Mouse (Mus musculus) midbrain, embryonic 12.5 days (tissue): Measurements from ENCODE around the gene Olfr1424. TPM values are rescaled to one million over a fixed set of nuclear protein-coding genes. Genes with fewer than 3 reads are reported as not detected.
"Not testable (repeated sequence)": the region's sequence is repeated elsewhere in the genome, so short reads cannot be mapped to it uniquely, and the experiment has no call there.

Experiments
- ATAC-seq: fragments of 200-750 bp; cut with Nextera tagmentation; 2 replicates; pipeline ENCODE4 v1.8.0; 2017; ENCODE audit warnings: low read depth, moderate TSS enrichment, moderate library complexity; ENCODE audit not compliant: low FRiP score
- H3K27ac ChIP-seq: fragments of 300-500 bp; sonication (generic); replicated peaks from 2 replicates; pipeline ENCODE4 v1.5.1; 2016; ENCODE audit warnings: mild to moderate bottlenecking
- H3K27me3 ChIP-seq: fragments of 300-500 bp; sonication (generic); 2 replicates; pipeline ENCODE4 v1.6.1; 2016; ENCODE audit warnings: mild to moderate bottlenecking
- H3K36me3 ChIP-seq: fragments of 300-500 bp; sonication (generic); 2 replicates; pipeline ENCODE4 v1.6.1; 2016
- H3K4me1 ChIP-seq: fragments of 300-500 bp; sonication (generic); 2 replicates; pipeline ENCODE4 v1.6.1; 2016
- H3K4me2 ChIP-seq: fragments of 300-500 bp; sonication (generic); replicated peaks from 2 replicates; pipeline ENCODE4 v1.6.1; 2016; ENCODE audit warnings: mild to moderate bottlenecking, moderate library complexity
- H3K4me3 ChIP-seq: fragments of 300-500 bp; sonication (generic); 2 replicates; pipeline ENCODE4 v1.5.1; 2016; ENCODE audit warnings: mild to moderate bottlenecking
- H3K9ac ChIP-seq: fragments of 300-500 bp; sonication (generic); replicated peaks from 2 replicates; pipeline ENCODE4 v1.6.1; 2016; ENCODE audit warnings: mild to moderate bottlenecking, moderate library complexity
- H3K9me3 ChIP-seq: fragments of 300-500 bp; sonication (generic); 2 replicates; pipeline ENCODE4 v1.6.1; 2016; ENCODE audit warnings: mild to moderate bottlenecking
- WGBS: fragments of 180-500 bp; shearing (Covaris S2); methylation state at CpG from one replicate; pipeline ENCODE4 v1.1.7; 2016; 5-methylcytosine and 5-hydroxymethylcytosine counted together
- polyA plus RNA-seq: library from polyadenylated mRNA; unstranded; fragments of >200 nt; fragmentation: Nextera tagmentation; extraction: Ambion mirVana; gene quantifications from 2 replicates; pipeline ENCODE4 v1.2.1, GENCODE M21; 2016

Olfr1424 gene
- polyA plus RNA-seq, result not detected in 2 replicates

- not testable (repeated sequence) for H3K9ac ChIP-seq, H3K27ac ChIP-seq, ATAC-seq, H3K27me3 ChIP-seq, H3K4me1 ChIP-seq, H3K9me3 ChIP-seq, H3K4me3 ChIP-seq, H3K36me3 ChIP-seq, H3K4me2 ChIP-seq
- WGBS, result 85% methylated on average over 1 of the region's 1 CpGs
These were observed at the start of gene Olfr1424 for GRCm38 (mm10) chr19:12062582-12062981. TSS of gene Olfr1424 (minus strand) at chr19:12062682.

- ATAC-seq, result no peak
- no peak overlapping the region for H3K9ac ChIP-seq
- no peak overlapping the region for H3K27ac ChIP-seq
- H3K36me3 ChIP-seq, result no peaks in the 10 kb centered on the region
- WGBS, result 70% methylated on average over 1 of the region's 1 CpGs
- no peaks in the 10 kb centered on the region for H3K9me3 ChIP-seq
- H3K27me3 ChIP-seq, result no peaks in the 10 kb centered on the region
- H3K4me1 ChIP-seq, result no peaks in the 10 kb centered on the region
- H3K4me3 ChIP-seq, result no peak overlapping the region
- H3K4me2 ChIP-seq, result no peak overlapping the region
These were observed 42.1 kb upstream of the Olfr1424 start for GRCm38 (mm10) chr19:12104541-12104940.

GRCm38 (mm10) chr19:12103234-12103633, 40.8 kb upstream of the Olfr1424 start, which contains the start of gene Olfr1427:
TSS of gene Olfr1427 (minus strand) at chr19:12103334.
- Histone ChIP-seq H3K4me3 (no peak within 1 kb of the TSS), H3K27ac (no peak within 1 kb of the TSS), H3K36me3 (no peaks in the 10 kb centered on the region), H3K27me3 (no peaks in the 10 kb centered on the region), H3K9me3 (no peaks in the 10 kb centered on the region), H3K9ac (no peak within 1 kb of the TSS), H3K4me2 (no peak within 1 kb of the TSS), H3K4me1 (no peaks in the 10 kb centered on the region)
- WGBS, result 93% methylated on average over 2 of the region's 2 CpGs
- no peak for ATAC-seq

- H3K36me3 ChIP-seq, result no peaks in the 10 kb centered on the region
- 87% methylated on average over 1 of the region's 1 CpGs for WGBS
- H3K4me1 ChIP-seq, result no peaks in the 10 kb centered on the region
- H3K4me2 ChIP-seq, result no peak within 1 kb of the TSS
- no peak within 1 kb of the TSS for H3K27ac ChIP-seq
- H3K4me3 ChIP-seq, result no peak within 1 kb of the TSS
- no peak for ATAC-seq
- H3K9ac ChIP-seq, result no peak within 1 kb of the TSS
- H3K9me3 ChIP-seq, result no peaks in the 10 kb centered on the region
- H3K27me3 ChIP-seq, result no peaks in the 10 kb centered on the region
These were observed 29.4 kb upstream of the Olfr1424 start, which contains the start of gene Olfr1426 for GRCm38 (mm10) chr19:12091913-12092312. TSS of gene Olfr1426 (minus strand) at chr19:12092013.

- not testable (repeated sequence) for H3K9me3 ChIP-seq, H3K36me3 ChIP-seq, H3K4me1 ChIP-seq, ATAC-seq, H3K27ac ChIP-seq, H3K27me3 ChIP-seq, H3K4me3 ChIP-seq, H3K9ac ChIP-seq, H3K4me2 ChIP-seq
- WGBS, result 85% methylated on average over 4 of the region's 4 CpGs
These were observed 15.1 kb upstream of the Olfr1424 start, which contains the start of gene Olfr1425 for GRCm38 (mm10) chr19:12077631-12078030. TSS of gene Olfr1425 (minus strand) at chr19:12077731.

GRCm38 (mm10) chr19:12069546-12069945, 7.1 kb upstream of the Olfr1424 start:
- H3K9me3 ChIP-seq, H3K4me1 ChIP-seq, ATAC-seq, H3K4me2 ChIP-seq, H3K9ac ChIP-seq, H3K27ac ChIP-seq, H3K4me3 ChIP-seq, H3K36me3 ChIP-seq, H3K27me3 ChIP-seq: not testable (repeated sequence)
- WGBS, result 81% methylated on average over 1 of the region's 1 CpGs

- not testable (repeated sequence) for ATAC-seq, H3K27me3 ChIP-seq, H3K9ac ChIP-seq, H3K4me2 ChIP-seq, H3K36me3 ChIP-seq, H3K9me3 ChIP-seq, H3K4me3 ChIP-seq, H3K4me1 ChIP-seq, H3K27ac ChIP-seq
- WGBS, result 69% methylated on average over 1 of the region's 1 CpGs
These were observed 5.3 kb upstream of the Olfr1424 start for GRCm38 (mm10) chr19:12067806-12068205.

GRCm38 (mm10) chr19:12043163-12043562, 19.3 kb downstream of the Olfr1424 start:
- no peak overlapping the region for H3K27ac ChIP-seq
- WGBS, result 88% methylated on average over 5 of the region's 5 CpGs
- no peak for ATAC-seq
- no peak overlapping the region for H3K9ac ChIP-seq
- H3K9me3 ChIP-seq, result no peaks in the 10 kb centered on the region
- no peak overlapping the region for H3K4me3 ChIP-seq
- no peaks in the 10 kb centered on the region for H3K27me3 ChIP-seq
- no peak overlapping the region for H3K4me2 ChIP-seq
- H3K4me1 ChIP-seq, result no peaks in the 10 kb centered on the region
- H3K36me3 ChIP-seq, result no peaks in the 10 kb centered on the region

GRCm38 (mm10) chr19:12041217-12041616, 21.3 kb downstream of the Olfr1424 start, which contains the start of gene Olfr1423:
TSS of gene Olfr1423 (minus strand) at chr19:12041317.
- no peaks in the 10 kb centered on the region for H3K36me3 ChIP-seq
- no peaks in the 10 kb centered on the region for H3K4me1 ChIP-seq
- H3K4me2 ChIP-seq, result no peak within 1 kb of the TSS
- H3K27ac ChIP-seq, result no peak within 1 kb of the TSS
- H3K27me3 ChIP-seq, result no peaks in the 10 kb centered on the region
- no peaks in the 10 kb centered on the region for H3K9me3 ChIP-seq
- WGBS, result 72% methylated on average over 2 of the region's 2 CpGs
- no peak for ATAC-seq
- H3K4me3 ChIP-seq, result no peak within 1 kb of the TSS
- H3K9ac ChIP-seq, result no peak within 1 kb of the TSS

- Histone ChIP-seq H3K9me3 (no peaks in the 10 kb centered on the region), H3K27ac (no peak overlapping the region), H3K4me2 (no peak overlapping the region), H3K4me1 (no peaks in the 10 kb centered on the region), H3K36me3 (no peaks in the 10 kb centered on the region), H3K4me3 (no peak overlapping the region), H3K9ac (no peak overlapping the region), H3K27me3 (no peaks in the 10 kb centered on the region)
- no peak for ATAC-seq
These were observed 24.8 kb downstream of the Olfr1424 start for GRCm38 (mm10) chr19:12037727-12038126.

GRCm38 (mm10) chr19:12026606-12027005, 35.9 kb downstream of the Olfr1424 start:
- Histone ChIP-seq H3K4me1 (no peaks in the 10 kb centered on the region), H3K4me3 (no peak overlapping the region), H3K9me3 (no peaks in the 10 kb centered on the region), H3K27ac (no peak overlapping the region), H3K27me3 (no peaks in the 10 kb centered on the region), H3K36me3 (no peaks in the 10 kb centered on the region), H3K9ac (no peak overlapping the region), H3K4me2 (no peak overlapping the region)
- 86% methylated on average over 2 of the region's 2 CpGs for WGBS
- no peak for ATAC-seq

GRCm38 (mm10) chr19:12025333-12025732, 37.1 kb downstream of the Olfr1424 start:
- no peaks in the 10 kb centered on the region for H3K9me3 ChIP-seq
- no peaks in the 10 kb centered on the region for H3K27me3 ChIP-seq
- ATAC-seq, result no peak
- 94% methylated on average over 3 of the region's 3 CpGs for WGBS
- no peak overlapping the region for H3K4me3 ChIP-seq
- H3K27ac ChIP-seq, result no peak overlapping the region
- no peak overlapping the region for H3K9ac ChIP-seq
- H3K4me2 ChIP-seq, result no peak overlapping the region
- no peaks in the 10 kb centered on the region for H3K36me3 ChIP-seq
- no peaks in the 10 kb centered on the region for H3K4me1 ChIP-seq

GRCm38 (mm10) chr19:12024149-12024548, 38.3 kb downstream of the Olfr1424 start:
- Histone ChIP-seq H3K4me3 (no peak overlapping the region), H3K36me3 (no peaks in the 10 kb centered on the region), H3K27me3 (no peaks in the 10 kb centered on the region), H3K27ac (no peak overlapping the region), H3K9me3 (no peaks in the 10 kb centered on the region), H3K4me2 (no peak overlapping the region), H3K4me1 (no peaks in the 10 kb centered on the region), H3K9ac (no peak overlapping the region)
- WGBS, result 89% methylated on average over 4 of the region's 4 CpGs
- ATAC-seq, result no peak
